Mouse (Mus musculus): Measurements from ENCODE around the gene Olfr721-ps1. TPM values are rescaled to one million over a fixed set of nuclear protein-coding genes. Genes with fewer than 3 reads are reported as not detected.

The Olfr721-ps1 gene
- not detected in 2 replicates for polyA plus RNA-seq (2014; fragmentation: Nextera tagmentation; extraction: Ambion mirVana)

GRCm38 (mm10) chr14:14400998-14401397 is at the start of gene Olfr721-ps1:
Gene Olfr721-ps1, plus strand, starts transcription at chr14:14401298.
- WGBS = 85% methylated on average over 2 of the region's 2 CpGs
- no peak for ATAC-seq (ENCODE audit: insufficient number of reproducible peaks, insufficient read depth, low FRiP score, low read depth)
- H3K27ac ChIP-seq (ENCODE audit: low read length) = no peak within 1 kb of the TSS
- H3K4me2 ChIP-seq (replicated peaks; ENCODE audit: low read depth, low read length) = no peak within 1 kb of the TSS
- no peaks in the 10 kb centered on the region for H3K36me3 ChIP-seq (ENCODE audit: control insufficient read depth, insufficient read depth, low read length)
- no peaks in the 10 kb centered on the region for H3K27me3 ChIP-seq (ENCODE audit: control insufficient read depth, insufficient read depth, low read length)
- H3K4me1 ChIP-seq (ENCODE audit: control insufficient read depth, insufficient read depth, low read length) = no peaks in the 10 kb centered on the region
- H3K9ac ChIP-seq (replicated peaks; ENCODE audit: low read depth, low read length) = no peak within 1 kb of the TSS
- no peak within 1 kb of the TSS for H3K4me3 ChIP-seq (ENCODE audit: low read depth, low read length)
- H3K9me3 ChIP-seq (ENCODE audit: control insufficient read depth, low read depth, low read length) = no peaks in the 10 kb centered on the region

- Histone ChIP-seq H3K9ac (replicated peaks; ENCODE audit: low read depth, low read length) (no peak overlapping the region), H3K36me3 (ENCODE audit: control insufficient read depth, insufficient read depth, low read length) (no peaks in the 10 kb centered on the region), H3K4me3 (ENCODE audit: low read depth, low read length) (no peak overlapping the region), H3K27ac (ENCODE audit: low read length) (no peak overlapping the region), H3K4me2 (replicated peaks; ENCODE audit: low read depth, low read length) (no peak overlapping the region), H3K27me3 (ENCODE audit: control insufficient read depth, insufficient read depth, low read length) (no peaks in the 10 kb centered on the region), H3K9me3 (ENCODE audit: control insufficient read depth, low read depth, low read length) (peaks cover 58% of the 10 kb centered on the region), H3K4me1 (ENCODE audit: control insufficient read depth, insufficient read depth, low read length) (no peaks in the 10 kb centered on the region)
- ATAC-seq (ENCODE audit: insufficient number of reproducible peaks, insufficient read depth, low FRiP score, low read depth) = no peak
- WGBS = 93% methylated on average over 9 of the region's 9 CpGs
Measured at GRCm38 (mm10) chr14:14351721-14352590, 49.1 kb upstream of the Olfr721-ps1 start.

GRCm38 (mm10) chr14:14352606-14353005 is 48.5 kb upstream of the Olfr721-ps1 start:
- Histone ChIP-seq H3K4me3 (ENCODE audit: low read depth, low read length) (no peak overlapping the region), H3K36me3 (ENCODE audit: control insufficient read depth, insufficient read depth, low read length) (no peaks in the 10 kb centered on the region), H3K4me2 (replicated peaks; ENCODE audit: low read depth, low read length) (no peak overlapping the region), H3K9ac (replicated peaks; ENCODE audit: low read depth, low read length) (no peak overlapping the region), H3K9me3 (ENCODE audit: control insufficient read depth, low read depth, low read length) (peaks cover 52% of the 10 kb centered on the region), H3K27me3 (ENCODE audit: control insufficient read depth, insufficient read depth, low read length) (no peaks in the 10 kb centered on the region), H3K4me1 (ENCODE audit: control insufficient read depth, insufficient read depth, low read length) (no peaks in the 10 kb centered on the region), H3K27ac (ENCODE audit: low read length) (no peak overlapping the region)
- WGBS = 87% methylated on average over 6 of the region's 6 CpGs
- no peak for ATAC-seq (ENCODE audit: insufficient number of reproducible peaks, insufficient read depth, low FRiP score, low read depth)

- Histone ChIP-seq H3K9me3 (ENCODE audit: control insufficient read depth, low read depth, low read length) (peaks cover 46% of the 10 kb centered on the region), H3K27ac (ENCODE audit: low read length) (no peak overlapping the region)
- ATAC-seq (ENCODE audit: insufficient number of reproducible peaks, insufficient read depth, low FRiP score, low read depth) = no peak
Measured at GRCm38 (mm10) chr14:14353081-14353732, 47.9 kb upstream of the Olfr721-ps1 start.

GRCm38 (mm10) chr14:14353740-14354510 is 47.2 kb upstream of the Olfr721-ps1 start:
- Histone ChIP-seq H3K9ac (replicated peaks; ENCODE audit: low read depth, low read length) (no peak overlapping the region), H3K4me3 (ENCODE audit: low read depth, low read length) (no peak overlapping the region), H3K9me3 (ENCODE audit: control insufficient read depth, low read depth, low read length) (peaks cover 38% of the 10 kb centered on the region), H3K27me3 (ENCODE audit: control insufficient read depth, insufficient read depth, low read length) (no peaks in the 10 kb centered on the region), H3K4me1 (ENCODE audit: control insufficient read depth, insufficient read depth, low read length) (no peaks in the 10 kb centered on the region), H3K4me2 (replicated peaks; ENCODE audit: low read depth, low read length) (no peak overlapping the region), H3K27ac (ENCODE audit: low read length) (no peak overlapping the region), H3K36me3 (ENCODE audit: control insufficient read depth, insufficient read depth, low read length) (no peaks in the 10 kb centered on the region)
- ATAC-seq (ENCODE audit: insufficient number of reproducible peaks, insufficient read depth, low FRiP score, low read depth) = no peak
- WGBS = 94% methylated on average over 8 of the region's 8 CpGs

More at GRCm38 (mm10) chr14:14353081-14353732, 47.9 kb upstream of the Olfr721-ps1 start:
- Histone ChIP-seq H3K4me2 (replicated peaks; ENCODE audit: low read depth, low read length) (no peak overlapping the region), H3K27me3 (ENCODE audit: control insufficient read depth, insufficient read depth, low read length) (no peaks in the 10 kb centered on the region), H3K36me3 (ENCODE audit: control insufficient read depth, insufficient read depth, low read length) (no peaks in the 10 kb centered on the region), H3K9ac (replicated peaks; ENCODE audit: low read depth, low read length) (no peak overlapping the region), H3K4me3 (ENCODE audit: low read depth, low read length) (no peak overlapping the region), H3K4me1 (ENCODE audit: control insufficient read depth, insufficient read depth, low read length) (no peaks in the 10 kb centered on the region)
- 96% methylated on average over 7 of the region's 7 CpGs for WGBS

- Histone ChIP-seq H3K4me2 (replicated peaks; ENCODE audit: low read depth, low read length) (no peak overlapping the region), H3K4me1 (ENCODE audit: control insufficient read depth, insufficient read depth, low read length) (no peaks in the 10 kb centered on the region), H3K4me3 (ENCODE audit: low read depth, low read length) (no peak overlapping the region), H3K36me3 (ENCODE audit: control insufficient read depth, insufficient read depth, low read length) (no peaks in the 10 kb centered on the region), H3K9me3 (ENCODE audit: control insufficient read depth, low read depth, low read length) (peaks cover 30% of the 10 kb centered on the region), H3K27ac (ENCODE audit: low read length) (no peak overlapping the region), H3K27me3 (ENCODE audit: control insufficient read depth, insufficient read depth, low read length) (no peaks in the 10 kb centered on the region), H3K9ac (replicated peaks; ENCODE audit: low read depth, low read length) (no peak overlapping the region)
- 93% methylated on average over 13 of the region's 13 CpGs for WGBS
- no peak for ATAC-seq (ENCODE audit: insufficient number of reproducible peaks, insufficient read depth, low FRiP score, low read depth)
Measured at GRCm38 (mm10) chr14:14354511-14355359, 46.4 kb upstream of the Olfr721-ps1 start.

GRCm38 (mm10) chr14:14355360-14355646 is 45.8 kb upstream of the Olfr721-ps1 start:
- WGBS = 90% methylated on average over 8 of the region's 8 CpGs
- Histone ChIP-seq H3K4me1 (ENCODE audit: control insufficient read depth, insufficient read depth, low read length) (no peaks in the 10 kb centered on the region), H3K4me2 (replicated peaks; ENCODE audit: low read depth, low read length) (no peak overlapping the region), H3K27ac (ENCODE audit: low read length) (no peak overlapping the region), H3K9ac (replicated peaks; ENCODE audit: low read depth, low read length) (no peak overlapping the region), H3K36me3 (ENCODE audit: control insufficient read depth, insufficient read depth, low read length) (no peaks in the 10 kb centered on the region), H3K27me3 (ENCODE audit: control insufficient read depth, insufficient read depth, low read length) (no peaks in the 10 kb centered on the region), H3K4me3 (ENCODE audit: low read depth, low read length) (no peak overlapping the region), H3K9me3 (ENCODE audit: control insufficient read depth, low read depth, low read length) (peaks cover 25% of the 10 kb centered on the region)
- no peak for ATAC-seq (ENCODE audit: insufficient number of reproducible peaks, insufficient read depth, low FRiP score, low read depth)

GRCm38 (mm10) chr14:14395535-14395934 is 5.6 kb upstream of the Olfr721-ps1 start:
- Histone ChIP-seq H3K27me3 (ENCODE audit: control insufficient read depth, insufficient read depth, low read length) (no peaks in the 10 kb centered on the region), H3K9ac (replicated peaks; ENCODE audit: low read depth, low read length) (no peak overlapping the region), H3K27ac (ENCODE audit: low read length) (no peak overlapping the region), H3K9me3 (ENCODE audit: control insufficient read depth, low read depth, low read length) (no peaks in the 10 kb centered on the region), H3K36me3 (ENCODE audit: control insufficient read depth, insufficient read depth, low read length) (no peaks in the 10 kb centered on the region), H3K4me3 (ENCODE audit: low read depth, low read length) (no peak overlapping the region), H3K4me2 (replicated peaks; ENCODE audit: low read depth, low read length) (no peak overlapping the region), H3K4me1 (ENCODE audit: control insufficient read depth, insufficient read depth, low read length) (no peaks in the 10 kb centered on the region)
- 58% methylated on average over 1 of the region's 1 CpGs for WGBS
- ATAC-seq (ENCODE audit: insufficient number of reproducible peaks, insufficient read depth, low FRiP score, low read depth) = no peak

Data from stomach, embryonic 14.5 days (tissue).